Mouse (Mus musculus) heart, adult 2 months (tissue): ENCODE data around the gene Tbc1d5.

ENCODE experiments used
- CTCF ChIP-seq: fragments of 200-600 bp; IDR thresholded peaks from 2 replicates; pipeline ENCODE4 v1.8.1; 2022; ENCODE audit warnings: antibody characterized with exemption, mild to moderate bottlenecking, moderate library complexity
- EP300 ChIP-seq: fragments of 200-500 bp; IDR thresholded peaks from 2 replicates; pipeline ENCODE4 v1.6.1; 2011; ENCODE audit warnings: low read depth, low read length, control low read depth; ENCODE audit not compliant: insufficient read depth
- POLR2A ChIP-seq: fragments of 200-500 bp; IDR thresholded peaks from 2 replicates; pipeline ENCODE4 v1.6.1; 2011; ENCODE audit warnings: mild to moderate bottlenecking, low read depth, low read length, control low read depth; ENCODE audit not compliant: insufficient read depth

GRCm38 (mm10) chr17:50813580-50813979, 365.6 kb downstream of the Tbc1d5 start:
- TF ChIP-seq POLR2A (no peak), CTCF (no peak), EP300 (no peak)
